Mouse (Mus musculus): ENCODE data around the gene Wdr11.

DNA sequence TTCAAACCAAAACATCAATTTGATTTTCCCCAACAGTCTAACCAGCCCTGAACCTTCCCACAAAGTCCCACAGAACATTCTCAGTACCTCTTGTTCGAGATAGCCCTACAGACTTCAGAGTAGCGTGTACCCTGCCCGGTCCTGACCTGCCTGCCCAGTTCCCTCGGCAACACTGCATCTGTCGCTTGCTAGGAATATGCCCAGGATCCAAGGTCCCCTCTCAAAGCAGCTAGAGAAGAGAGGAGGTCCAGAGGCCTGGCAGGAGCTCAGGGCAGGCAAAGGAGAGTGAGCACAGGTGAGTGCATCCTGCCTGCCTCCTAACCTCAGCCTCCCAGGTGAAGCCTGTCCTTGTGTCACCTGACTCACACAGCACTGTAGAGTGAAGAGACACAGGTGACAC, 47.3 kb downstream of the Wdr11 start:
- TF ChIP-seq POLR2A (IDR thresholded peaks at IDR 0.05; ENCODE audit: insufficient read depth, low read depth, low read length) (no peak), CTCF (IDR thresholded peaks at IDR 0.05; ENCODE audit: insufficient read depth, low read depth, low read length) (no peak)

Data from olfactory bulb, adult 2 months (tissue).